Mouse (Mus musculus) limb, embryonic 12.5 days (tissue): Measurements from ENCODE around the gene Bora. TPM values are rescaled to one million over a fixed set of nuclear protein-coding genes. Genes with fewer than 3 reads are reported as not detected.

Experiments used
- ATAC-seq: fragments of 200-750 bp; cut with Nextera tagmentation; 2 replicates; pipeline ENCODE4 v1.8.0; 2017; ENCODE audit warnings: low read depth, moderate TSS enrichment; ENCODE audit not compliant: insufficient number of reproducible peaks, insufficient read depth, low FRiP score, low TSS enrichment
- H3K27ac ChIP-seq: fragments of 300-500 bp; sonication (generic); 2 replicates; pipeline ENCODE4 v1.5.1; 2016; ENCODE audit warnings: mild to moderate bottlenecking, moderate library complexity
- H3K27me3 ChIP-seq: fragments of 300-500 bp; sonication (generic); 2 replicates; pipeline ENCODE4 v1.6.1; 2016; ENCODE audit warnings: mild to moderate bottlenecking, moderate library complexity
- H3K36me3 ChIP-seq: fragments of 300-500 bp; sonication (generic); 2 replicates; pipeline ENCODE4 v1.6.1; 2016; ENCODE audit warnings: mild to moderate bottlenecking, moderate library complexity
- H3K4me1 ChIP-seq: fragments of 300-500 bp; sonication (generic); replicated peaks from 2 replicates; pipeline ENCODE4 v1.6.1; 2016
- H3K4me2 ChIP-seq: fragments of 300-500 bp; sonication (generic); 2 replicates; pipeline ENCODE4 v1.6.1; 2016; ENCODE audit warnings: mild to moderate bottlenecking, moderate library complexity
- H3K4me3 ChIP-seq: fragments of 300-500 bp; sonication (generic); replicated peaks from 2 replicates; pipeline ENCODE4 v1.5.1; 2016; ENCODE audit warnings: mild to moderate bottlenecking
- H3K9ac ChIP-seq: fragments of 300-500 bp; sonication (generic); replicated peaks from 2 replicates; pipeline ENCODE4 v1.6.1; 2016; ENCODE audit warnings: mild to moderate bottlenecking, moderate library complexity
- H3K9me3 ChIP-seq: fragments of 300-500 bp; sonication (generic); 2 replicates; pipeline ENCODE4 v1.6.1; 2016; ENCODE audit warnings: mild to moderate bottlenecking, moderate library complexity
- WGBS: fragments of 180-500 bp; shearing (Covaris S2); methylation state at CpG from one replicate; pipeline ENCODE4 v1.1.7; 2016; 5-methylcytosine and 5-hydroxymethylcytosine counted together
- polyA plus RNA-seq: library from polyadenylated mRNA; unstranded; fragments of >200 nt; fragmentation: Nextera tagmentation; extraction: Ambion mirVana; gene quantifications from 2 replicates; pipeline ENCODE4 v1.2.1, GENCODE M21; 2016

Gene Bora
- polyA plus RNA-seq, 1 experiment from 2014 or later = 118 TPM

GRCm38 (mm10) chr14:99121584-99122339 lies 75.7 kb downstream of the Bora start:
- no peak overlapping the region for H3K4me3 ChIP-seq
- no peak overlapping the region for H3K9ac ChIP-seq
- H3K9me3 ChIP-seq = no peaks in the 10 kb centered on the region
- no peaks in the 10 kb centered on the region for H3K4me1 ChIP-seq
- H3K4me2 ChIP-seq = no peak overlapping the region
- H3K36me3 ChIP-seq = peaks cover 19% of the 10 kb centered on the region
- ATAC-seq = no peak
- no peak overlapping the region for H3K27ac ChIP-seq
- 89% methylated on average over 11 of the region's 11 CpGs for WGBS
- no peaks in the 10 kb centered on the region for H3K27me3 ChIP-seq

- H3K9me3 ChIP-seq = no peaks in the 10 kb centered on the region
- ATAC-seq = no peak
- no peaks in the 10 kb centered on the region for H3K4me1 ChIP-seq
- 89% methylated on average over 4 of the region's 4 CpGs for WGBS
- no peak overlapping the region for H3K27ac ChIP-seq
- H3K27me3 ChIP-seq = no peaks in the 10 kb centered on the region
- H3K4me3 ChIP-seq = no peak overlapping the region
- H3K36me3 ChIP-seq = peaks cover 14% of the 10 kb centered on the region; the same call in 1 of the 2 replicates
- no peak overlapping the region for H3K4me2 ChIP-seq
- H3K9ac ChIP-seq = no peak overlapping the region
These were observed 78.1 kb downstream of the Bora start for GRCm38 (mm10) chr14:99124076-99124475.

Other genes starting within 250 kb of the Bora start
- 2.6 and 3.4 TPM in 2 replicates for gene Rpl36a-ps1, start 51.9 kb upstream of the Bora start, polyA plus RNA-seq
- gene Mzt1, start 88 bp upstream of the Bora start, polyA plus RNA-seq = 122 and 124 TPM in 2 replicates
- 24.2 and 26.3 TPM in 2 replicates for gene Pibf1, start 53.2 kb downstream of the Bora start, polyA plus RNA-seq
- gene Dis3, start 53.5 kb downstream of the Bora start, polyA plus RNA-seq = 45.9 and 51.5 TPM in 2 replicates